Mouse (Mus musculus) embryonic facial prominence, embryonic 15.5 days (tissue): ENCODE data around the gene Prrxl1. TPM values are rescaled to one million over a fixed set of nuclear protein-coding genes. Genes with fewer than 3 reads are reported as not detected.

ENCODE experiments used
- ATAC-seq: fragments of 200-750 bp; cut with Nextera tagmentation; 2 replicates; pipeline ENCODE4 v1.8.0; 2017; ENCODE audit warnings: low read depth, moderate TSS enrichment; ENCODE audit not compliant: insufficient number of reproducible peaks, low FRiP score, low TSS enrichment
- H3K27ac ChIP-seq: fragments of 300-500 bp; sonication (generic); replicated peaks from 2 replicates; pipeline ENCODE4 v1.5.1; 2015; ENCODE audit warnings: mild to moderate bottlenecking, inconsistent platforms
- H3K27me3 ChIP-seq: fragments of 300-500 bp; sonication (generic); 2 replicates; pipeline ENCODE4 v1.6.1; 2015; ENCODE audit warnings: inconsistent platforms
- H3K36me3 ChIP-seq: fragments of 300-500 bp; sonication (generic); 2 replicates; pipeline ENCODE4 v1.6.1; 2015; ENCODE audit warnings: mild to moderate bottlenecking, inconsistent platforms
- H3K4me1 ChIP-seq: fragments of 300-500 bp; sonication (generic); 2 replicates; pipeline ENCODE4 v1.6.1; 2015; ENCODE audit warnings: inconsistent platforms
- H3K4me2 ChIP-seq: fragments of 300-500 bp; sonication (generic); replicated peaks from 2 replicates; pipeline ENCODE4 v1.6.1; 2015; ENCODE audit warnings: mild to moderate bottlenecking, inconsistent platforms
- H3K4me3 ChIP-seq: fragments of 300-500 bp; sonication (generic); replicated peaks from 2 replicates; pipeline ENCODE4 v1.5.1; 2015; ENCODE audit warnings: mild to moderate bottlenecking, inconsistent platforms
- H3K9ac ChIP-seq: fragments of 300-500 bp; sonication (generic); 2 replicates; pipeline ENCODE4 v1.6.1; 2015; ENCODE audit warnings: inconsistent platforms
- H3K9me3 ChIP-seq: fragments of 300-500 bp; sonication (generic); replicated peaks from 2 replicates; pipeline ENCODE4 v1.6.1; 2016; ENCODE audit warnings: inconsistent platforms
- WGBS: fragments of 180-500 bp; shearing (Covaris S2); methylation state at CpG from one replicate; pipeline ENCODE4 v1.1.7; 2015; 5-methylcytosine and 5-hydroxymethylcytosine counted together
- polyA plus RNA-seq: library from polyadenylated mRNA; unstranded; fragments of >200 nt; fragmentation: Nextera tagmentation; extraction: Ambion mirVana; gene quantifications from 2 replicates; pipeline ENCODE4 v1.2.1, GENCODE M21; 2015

Gene Prrxl1
- polyA plus RNA-seq, 1 experiment from 2014 or later = 1.5 TPM

DNA sequence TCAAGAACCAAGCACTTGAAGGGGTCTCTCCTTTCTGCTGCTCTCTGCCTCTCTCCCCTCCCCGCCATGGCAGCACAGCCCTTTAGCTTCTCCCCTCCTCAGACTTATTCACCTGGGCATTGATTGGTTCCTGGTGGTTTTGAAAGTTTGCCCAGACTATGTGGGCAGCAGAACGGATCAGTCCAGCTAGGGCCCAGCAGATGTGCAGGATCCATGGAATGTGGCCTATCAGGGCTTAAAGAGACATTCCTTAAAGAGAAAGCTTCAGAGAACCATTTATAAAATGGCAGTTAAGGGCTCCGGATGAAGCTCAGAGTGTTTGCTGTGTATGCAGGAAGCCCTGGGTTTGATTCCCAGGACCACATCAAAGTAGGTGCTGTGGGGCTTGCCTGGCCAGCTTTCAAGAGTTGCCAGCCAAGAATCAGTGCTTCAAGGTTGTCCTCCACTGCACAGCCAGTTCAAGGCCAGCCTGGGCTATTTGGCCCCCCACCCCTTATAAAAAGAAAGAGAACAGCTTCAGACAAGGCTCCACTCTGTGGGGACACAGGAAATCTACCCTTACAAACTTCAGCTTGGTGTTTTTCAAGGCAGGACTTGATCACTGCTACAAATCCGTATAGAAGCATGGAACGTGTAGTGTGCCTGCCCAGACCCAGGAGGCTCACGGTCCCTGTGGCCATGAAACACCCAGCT, 33.8 kb downstream of the Prrxl1 start:
- H3K4me3 ChIP-seq = no peak overlapping the region
- WGBS = 65% methylated on average over 6 of the region's 6 CpGs
- no peaks in the 10 kb centered on the region for H3K36me3 ChIP-seq
- H3K4me1 ChIP-seq = no peaks in the 10 kb centered on the region
- no peaks in the 10 kb centered on the region for H3K9me3 ChIP-seq
- no peak for ATAC-seq
- H3K27me3 ChIP-seq = no peaks in the 10 kb centered on the region
- no peak overlapping the region for H3K9ac ChIP-seq
- no peak overlapping the region for H3K4me2 ChIP-seq
- H3K27ac ChIP-seq = no peak overlapping the region

DNA sequence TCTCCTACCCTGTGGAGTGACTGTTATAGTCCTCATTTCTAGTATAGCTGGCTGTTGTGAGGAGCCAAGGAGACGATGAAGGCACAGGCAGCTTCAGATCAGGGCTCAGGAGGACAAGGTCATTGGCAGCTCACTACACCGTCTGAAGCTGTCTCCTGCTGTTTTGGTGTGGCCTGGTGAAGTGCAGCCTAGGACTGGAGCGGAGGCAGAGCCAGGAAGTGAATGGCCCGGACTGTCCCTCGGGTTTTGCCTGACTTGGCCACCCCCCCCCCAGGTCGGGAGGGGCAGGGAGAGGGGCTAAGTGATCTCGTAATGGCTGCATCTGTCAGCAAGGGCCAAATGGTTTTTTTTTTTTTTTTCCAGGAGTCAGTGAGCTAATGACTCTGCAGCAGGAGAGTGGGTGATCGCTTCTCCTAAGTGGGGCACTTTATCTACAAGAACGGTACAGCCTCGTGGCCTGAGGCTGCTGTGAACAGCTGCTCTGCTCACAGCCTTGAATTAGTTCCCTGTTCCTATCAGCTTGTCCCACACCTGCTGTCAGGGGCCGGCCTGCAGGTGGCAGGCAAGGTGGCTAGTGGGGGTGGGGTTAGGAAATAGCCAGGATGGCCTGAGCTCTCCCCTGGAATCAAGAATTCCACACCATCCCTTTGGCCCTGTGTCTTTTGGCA, 34.9 kb downstream of the Prrxl1 start:
- no peak overlapping the region for H3K27ac ChIP-seq
- WGBS = 23% methylated on average over 11 of the region's 11 CpGs

DNA sequence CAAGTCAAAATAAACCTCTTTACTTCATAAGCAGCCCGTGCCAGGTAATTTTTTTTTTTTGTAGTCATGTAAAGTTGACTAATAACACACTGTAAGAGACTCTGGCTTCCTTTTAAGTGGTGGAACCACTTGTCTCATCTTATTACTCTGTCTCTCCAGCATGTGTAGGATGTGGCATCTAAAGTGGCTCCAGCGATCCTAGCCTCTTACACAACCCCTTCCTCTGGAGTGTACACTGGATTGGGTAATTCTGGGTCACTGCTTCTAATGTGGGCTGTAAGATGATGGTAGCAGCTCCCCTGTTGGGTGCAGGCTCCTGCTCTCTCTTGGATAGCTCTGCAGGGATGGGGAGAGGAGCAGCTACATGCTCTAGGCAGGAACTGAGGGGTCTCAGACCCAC, 39.3 kb downstream of the Prrxl1 start:
- Histone ChIP-seq H3K27ac (no peak overlapping the region), H3K27me3 (no peaks in the 10 kb centered on the region; the same call in 1 of the 2 replicates), H3K9ac (no peak overlapping the region), H3K9me3 (no peaks in the 10 kb centered on the region), H3K4me1 (no peaks in the 10 kb centered on the region), H3K4me2 (no peak overlapping the region), H3K36me3 (no peaks in the 10 kb centered on the region), H3K4me3 (no peak overlapping the region)
- ATAC-seq = no peak
- WGBS = 72% methylated on average over 2 of the region's 2 CpGs

More for the DNA sequence above, 34.9 kb downstream of the Prrxl1 start:
- H3K36me3 ChIP-seq = no peaks in the 10 kb centered on the region
- H3K9me3 ChIP-seq = no peaks in the 10 kb centered on the region
- H3K27me3 ChIP-seq = no peaks in the 10 kb centered on the region
- no peak overlapping the region for H3K4me2 ChIP-seq
- ATAC-seq = no peak
- no peaks in the 10 kb centered on the region for H3K4me1 ChIP-seq
- no peak overlapping the region for H3K4me3 ChIP-seq
- H3K9ac ChIP-seq = no peak overlapping the region

DNA sequence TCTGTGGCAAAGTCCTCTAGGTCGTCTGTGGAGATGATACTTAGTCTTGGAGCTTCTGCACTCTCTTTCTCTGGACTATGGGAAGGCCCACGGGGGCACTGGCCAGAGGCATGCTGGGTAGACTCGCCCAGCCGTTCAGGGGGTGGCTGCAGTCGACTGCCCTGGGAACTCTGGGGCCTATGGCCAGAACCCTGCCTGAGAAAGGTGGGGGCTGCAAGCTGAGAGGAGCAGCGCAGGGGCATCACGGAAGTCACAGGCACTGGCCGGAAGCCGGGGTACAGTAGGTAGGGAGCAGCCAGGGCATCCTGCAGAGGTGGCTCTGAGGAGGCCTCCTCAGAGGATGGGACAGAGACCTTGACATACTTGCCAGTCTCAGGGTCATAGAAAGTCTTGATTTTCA, 60.6 kb downstream of the Prrxl1 start:
- Histone ChIP-seq H3K9me3 (no peaks in the 10 kb centered on the region), H3K27ac (no peak overlapping the region), H3K4me1 (no peaks in the 10 kb centered on the region), H3K4me3 (no peak overlapping the region), H3K4me2 (no peak overlapping the region), H3K27me3 (peaks cover 6% of the 10 kb centered on the region), H3K9ac (no peak overlapping the region), H3K36me3 (no peaks in the 10 kb centered on the region)
- no peak for ATAC-seq
- 79% methylated on average over 9 of the region's 9 CpGs for WGBS

DNA sequence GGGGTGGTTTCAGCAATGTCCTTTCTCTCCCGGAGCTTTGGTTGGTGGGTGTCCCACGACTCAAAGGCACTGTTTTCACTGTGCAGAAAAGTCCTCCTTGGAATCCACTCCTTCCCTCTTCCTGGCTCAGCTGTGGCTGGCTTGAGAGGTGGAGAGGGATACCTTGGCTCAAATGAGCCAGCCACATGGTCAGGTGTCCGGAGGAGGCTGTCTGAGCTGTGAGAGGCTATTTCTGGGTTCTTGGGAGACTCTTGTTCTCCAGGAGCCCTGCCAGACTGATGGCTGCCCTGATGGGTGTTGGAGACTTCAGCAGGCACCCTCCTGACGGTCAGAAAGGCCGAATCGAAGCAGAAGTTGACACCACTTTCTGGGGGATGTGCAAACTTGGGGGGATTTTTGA, 63.9 kb downstream of the Prrxl1 start:
- H3K27me3 ChIP-seq = peaks cover 6% of the 10 kb centered on the region
- no peaks in the 10 kb centered on the region for H3K9me3 ChIP-seq
- no peak overlapping the region for H3K9ac ChIP-seq
- H3K27ac ChIP-seq = no peak overlapping the region
- 83% methylated on average over 6 of the region's 6 CpGs for WGBS
- H3K36me3 ChIP-seq = no peaks in the 10 kb centered on the region
- H3K4me3 ChIP-seq = no peak overlapping the region
- ATAC-seq = no peak
- no peaks in the 10 kb centered on the region for H3K4me1 ChIP-seq
- no peak overlapping the region for H3K4me2 ChIP-seq

DNA sequence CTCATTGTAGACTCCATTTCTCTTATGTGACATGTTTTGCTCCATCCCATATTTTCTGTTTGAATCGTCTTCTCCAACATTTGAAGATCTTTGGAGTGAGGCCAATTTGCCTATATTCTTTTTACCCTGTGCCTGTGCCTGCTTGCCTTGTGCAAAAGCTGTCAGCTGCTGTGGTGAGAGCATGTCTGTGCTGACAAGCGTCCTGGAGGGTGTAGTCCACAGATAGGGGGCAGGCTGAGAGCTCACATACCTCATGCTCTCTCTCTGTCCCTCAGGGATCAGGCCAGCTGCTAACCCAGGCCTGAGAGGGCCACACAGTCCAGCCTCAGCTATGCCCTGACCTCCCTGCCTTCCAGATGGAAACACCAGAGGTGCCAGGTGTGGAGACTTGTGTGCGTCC, 74.0 kb downstream of the Prrxl1 start:
- Histone ChIP-seq H3K4me1 (no peaks in the 10 kb centered on the region), H3K4me3 (no peak overlapping the region), H3K36me3 (no peaks in the 10 kb centered on the region), H3K4me2 (no peak overlapping the region), H3K27me3 (no peaks in the 10 kb centered on the region), H3K9me3 (no peaks in the 10 kb centered on the region), H3K27ac (no peak overlapping the region), H3K9ac (no peak overlapping the region)
- peak; percentile 63; the same call in 1 of the 2 replicates for ATAC-seq
- 43% methylated on average over 3 of the region's 3 CpGs for WGBS

DNA sequence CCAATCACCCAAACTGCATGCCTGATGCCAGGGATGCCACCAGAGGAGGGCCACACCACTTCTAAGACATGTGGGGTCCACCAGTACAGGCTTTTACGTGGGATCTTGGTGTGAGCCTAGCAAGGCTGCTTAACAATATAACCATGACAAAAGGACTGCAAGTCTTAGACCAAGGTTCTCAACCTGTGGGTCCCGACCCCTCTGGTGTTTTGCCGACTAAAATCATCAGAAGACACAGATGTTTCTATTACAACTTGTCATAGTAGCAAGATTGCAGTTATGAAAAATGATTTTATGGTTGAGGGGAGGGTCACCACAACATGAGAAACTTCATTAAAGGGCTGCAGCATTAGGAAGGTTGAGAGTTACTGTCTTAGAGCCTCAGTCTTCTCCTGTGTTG, 79.4 kb downstream of the Prrxl1 start:
- H3K4me3 ChIP-seq = no peak overlapping the region
- no peaks in the 10 kb centered on the region for H3K27me3 ChIP-seq
- ATAC-seq = no peak
- peaks cover 10% of the 10 kb centered on the region for H3K4me1 ChIP-seq
- no peak overlapping the region for H3K9ac ChIP-seq
- no peak overlapping the region for H3K27ac ChIP-seq
- H3K36me3 ChIP-seq = no peaks in the 10 kb centered on the region
- no peak overlapping the region for H3K4me2 ChIP-seq
- no peaks in the 10 kb centered on the region for H3K9me3 ChIP-seq
- 68% methylated on average over 3 of the region's 3 CpGs for WGBS

DNA sequence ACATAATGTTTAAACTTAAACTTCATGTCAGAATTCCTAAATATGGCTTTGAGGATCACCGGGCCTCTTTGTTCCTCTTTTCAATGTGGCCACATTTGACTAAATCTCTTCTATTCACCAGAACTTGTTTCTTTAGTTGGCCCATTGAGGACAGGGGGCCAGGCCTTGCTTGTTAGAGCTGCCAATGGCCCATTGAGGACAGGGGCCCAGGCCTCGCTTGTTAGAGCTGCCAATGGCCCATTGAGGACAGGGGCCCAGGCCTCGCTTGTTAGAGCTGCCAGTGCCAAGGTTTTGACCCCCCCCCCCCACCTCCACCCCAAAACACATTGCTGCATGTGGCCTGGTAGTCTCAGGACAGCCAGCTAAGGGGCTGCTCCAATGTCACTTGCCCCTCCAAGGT, 82.4 kb downstream of the Prrxl1 start:
- Histone ChIP-seq H3K36me3 (no peaks in the 10 kb centered on the region), H3K9ac (no peak overlapping the region), H3K27ac (no peak overlapping the region), H3K27me3 (peaks cover 5% of the 10 kb centered on the region; the same call in 1 of the 2 replicates), H3K4me1 (peaks cover 27% of the 10 kb centered on the region), H3K4me3 (no peak overlapping the region), H3K4me2 (no peak overlapping the region), H3K9me3 (no peaks in the 10 kb centered on the region)
- ATAC-seq = no peak
- WGBS = 91% methylated on average over 3 of the region's 3 CpGs

DNA sequence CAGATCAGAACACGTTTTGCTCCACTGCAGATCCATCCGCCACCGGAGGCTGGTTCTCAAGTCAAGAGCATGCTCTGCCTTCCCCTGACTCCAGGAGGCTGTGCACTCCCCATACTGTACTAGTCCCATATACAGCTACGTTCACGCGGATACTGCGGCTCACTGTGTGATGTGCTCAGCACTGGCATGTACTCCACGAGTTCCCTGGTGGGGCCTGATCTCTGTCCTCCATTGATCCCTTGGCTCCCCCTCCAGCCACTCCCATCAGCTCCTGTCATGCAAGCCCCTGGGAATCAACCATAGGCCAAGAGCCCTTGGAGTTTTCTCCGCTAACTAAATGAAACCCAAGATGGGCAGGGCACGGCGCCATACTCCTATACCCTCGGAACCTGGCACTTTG, 83.3 kb downstream of the Prrxl1 start:
- WGBS = 88% methylated on average over 12 of the region's 12 CpGs
- H3K9ac ChIP-seq = no peak overlapping the region
- H3K36me3 ChIP-seq = no peaks in the 10 kb centered on the region
- H3K27ac ChIP-seq = no peak overlapping the region
- ATAC-seq = no peak
- H3K4me2 ChIP-seq = no peak overlapping the region
- peaks cover 27% of the 10 kb centered on the region for H3K4me1 ChIP-seq
- H3K27me3 ChIP-seq = peaks cover 5% of the 10 kb centered on the region; the same call in 1 of the 2 replicates
- no peak overlapping the region for H3K4me3 ChIP-seq
- no peaks in the 10 kb centered on the region for H3K9me3 ChIP-seq

DNA sequence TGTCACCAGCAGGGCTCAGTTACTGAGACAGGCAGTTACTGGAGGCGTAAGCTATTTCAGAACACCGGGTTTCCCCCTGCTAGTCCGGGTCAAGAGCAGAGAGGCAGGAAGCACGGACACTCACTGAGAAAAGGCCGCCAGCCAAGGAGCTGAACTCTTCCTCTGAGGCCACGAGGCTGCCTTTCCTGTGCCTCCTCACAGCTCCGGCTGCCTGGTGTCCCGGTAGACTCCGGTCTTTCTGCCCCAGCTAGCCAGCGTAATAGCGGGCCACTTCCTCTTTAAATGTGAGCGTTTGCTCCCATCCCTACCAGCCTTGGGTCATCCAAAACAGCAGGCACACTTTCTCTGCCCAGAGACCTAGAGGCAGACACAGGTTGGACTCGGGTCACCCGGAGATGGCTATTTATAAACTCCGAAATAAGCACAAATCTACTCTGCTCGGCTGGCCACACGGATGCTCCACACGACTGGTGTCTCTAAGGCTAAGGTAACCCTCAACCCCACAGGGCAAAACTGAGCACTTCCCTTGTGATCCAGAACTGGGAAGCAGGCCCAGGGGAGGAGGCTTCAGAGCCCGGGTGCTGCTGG, 84.1 kb downstream of the Prrxl1 start:
- no peak overlapping the region for H3K9ac ChIP-seq
- ATAC-seq = no peak
- H3K27me3 ChIP-seq = peaks cover 5% of the 10 kb centered on the region; the same call in 1 of the 2 replicates
- 29% methylated on average over 19 of the region's 19 CpGs for WGBS
- H3K4me1 ChIP-seq = peaks cover 27% of the 10 kb centered on the region
- no peaks in the 10 kb centered on the region for H3K9me3 ChIP-seq
- no peaks in the 10 kb centered on the region for H3K36me3 ChIP-seq
- no peak overlapping the region for H3K27ac ChIP-seq
- H3K4me3 ChIP-seq = no peak overlapping the region
- peak overlapping the region; percentile 27; the same call in 1 of the 2 replicates for H3K4me2 ChIP-seq

DNA sequence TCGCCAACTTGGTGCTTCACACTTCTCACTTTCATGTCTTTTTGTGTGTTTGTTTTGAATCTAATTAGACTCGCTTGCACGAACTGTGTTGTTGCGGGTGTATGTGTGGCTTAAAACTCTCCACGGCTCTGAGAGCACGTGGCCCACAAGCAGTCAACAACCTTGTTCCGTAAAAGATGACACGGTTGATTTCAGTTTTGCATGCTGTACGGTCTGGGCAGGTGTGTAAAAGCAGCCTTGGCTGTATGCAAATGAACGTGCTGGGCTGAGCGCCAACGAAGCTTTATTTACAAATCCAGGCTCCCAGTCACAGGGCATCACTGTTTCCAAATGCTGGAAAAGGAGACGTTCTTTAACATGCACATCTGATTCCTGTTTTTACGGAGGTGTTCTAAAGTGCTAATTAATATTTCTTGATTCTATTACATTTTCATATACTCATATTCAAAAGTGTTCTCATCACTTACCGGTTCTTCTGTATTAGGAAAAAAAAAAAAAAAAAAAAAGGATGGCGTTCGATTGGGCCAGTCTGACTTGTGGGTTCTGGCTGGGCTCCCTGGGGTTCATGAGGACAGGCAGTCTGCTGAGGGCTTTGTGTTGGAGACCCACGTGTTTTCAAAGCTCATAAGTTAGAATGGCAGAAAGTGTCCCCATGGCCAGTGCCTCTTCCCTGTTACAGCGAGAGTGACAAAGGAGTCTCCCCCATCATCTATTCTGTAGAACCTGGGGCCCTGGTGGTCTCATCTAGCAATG, 85.0 kb downstream of the Prrxl1 start:
- peaks cover 5% of the 10 kb centered on the region; the same call in 1 of the 2 replicates for H3K27me3 ChIP-seq
- H3K4me3 ChIP-seq = 0 out of 2 replicates have a peak overlapping the region, but pooled peaks have one; percentile 7
- peaks cover 27% of the 10 kb centered on the region for H3K4me1 ChIP-seq
- H3K27ac ChIP-seq = peak overlapping the region; percentile 48; the same call in 1 of the 2 replicates
- H3K4me2 ChIP-seq = peak overlapping the region; percentile 27
- H3K9ac ChIP-seq = no peak overlapping the region
- H3K36me3 ChIP-seq = no peaks in the 10 kb centered on the region
- WGBS = 29% methylated on average over 19 of the region's 19 CpGs
- ATAC-seq = no peak
- no peaks in the 10 kb centered on the region for H3K9me3 ChIP-seq
